Mouse (Mus musculus): Measurements from ENCODE around the gene Gm49384. TPM values are rescaled to one million over a fixed set of nuclear protein-coding genes. Genes with fewer than 3 reads are reported as not detected.
A peak's percentile ranks its signal among the peaks of the same experiment; 100 is the strongest.

Gene Gm49384
- total RNA-seq, 2 experiments from 2014 or later, result 3.1 to 4.5 TPM

- DNase-seq (ENCODE audit: extremely low spot score in 1 of 2, low spot score in 2 of 2), result no peak
- Histone ChIP-seq H3K27ac (no peak overlapping the region), H3K4me3 (no peak overlapping the region)
- intact Hi-C loops (cut with DNase I), result no loop called here
- TF ChIP-seq CTCF (IDR thresholded peaks at IDR 0.05), result no peak
These were observed 16.7 kb upstream of the Gm49384 start for GRCm38 (mm10) chr12:69220613-69221277.

- no peak for TF ChIP-seq CTCF (IDR thresholded peaks at IDR 0.05)
- no peak for DNase-seq (ENCODE audit: extremely low spot score in 1 of 2, low spot score in 2 of 2)
- no peak overlapping the region for H3K4me3 ChIP-seq
- intact Hi-C loops (cut with DNase I), result no loop called here
- no peak overlapping the region for H3K27ac ChIP-seq
These were observed 12.5 kb upstream of the Gm49384 start for GRCm38 (mm10) chr12:69216587-69216986.

GRCm38 (mm10) chr12:69215000-69215785 lies 11.1 kb upstream of the Gm49384 start:
- intact Hi-C loops (cut with DNase I), result no loop called here
- TF ChIP-seq CTCF (IDR thresholded peaks at IDR 0.05), result no peak
- Histone ChIP-seq H3K4me3 (no peak overlapping the region), H3K27ac (no peak overlapping the region)
- DNase-seq (ENCODE audit: extremely low spot score in 1 of 2, low spot score in 2 of 2), result peak; percentile 28 to 38

- TF ChIP-seq CTCF (IDR thresholded peaks at IDR 0.05), result no peak
- intact Hi-C loops (cut with DNase I), result no loop called here
- DNase-seq (ENCODE audit: extremely low spot score in 1 of 2, low spot score in 2 of 2), result no peak
- H3K4me3 ChIP-seq, result no peak overlapping the region
- no peak overlapping the region for H3K27ac ChIP-seq
These were observed 10.3 kb upstream of the Gm49384 start for GRCm38 (mm10) chr12:69214393-69214792.

- intact Hi-C loops (cut with DNase I), result no loop called here
- no peak for DNase-seq (ENCODE audit: extremely low spot score in 1 of 2, low spot score in 2 of 2)
- no peak; the same call in 1 of the 2 replicates for TF ChIP-seq CTCF (IDR thresholded peaks at IDR 0.05)
- Histone ChIP-seq H3K27ac (no peak overlapping the region), H3K4me3 (no peak overlapping the region)
These were observed 9.2 kb upstream of the Gm49384 start for GRCm38 (mm10) chr12:69213186-69213777.

- H3K4me3 ChIP-seq, result no peak overlapping the region
- TF ChIP-seq CTCF (IDR thresholded peaks at IDR 0.05), result peak; percentile 43
- no peak for DNase-seq (ENCODE audit: extremely low spot score in 1 of 2, low spot score in 2 of 2)
- H3K27ac ChIP-seq, result no peak overlapping the region
- intact Hi-C loops (cut with DNase I), result no loop called here
These were observed 7.0 kb upstream of the Gm49384 start for GRCm38 (mm10) chr12:69211057-69211456.

- Histone ChIP-seq H3K27ac (no peak overlapping the region), H3K4me3 (no peak overlapping the region)
- DNase-seq (ENCODE audit: extremely low spot score in 1 of 2, low spot score in 2 of 2), result no peak
- TF ChIP-seq CTCF (IDR thresholded peaks at IDR 0.05), result no peak
- intact Hi-C loops (cut with DNase I), result no loop called here
These were observed 6.3 kb upstream of the Gm49384 start for GRCm38 (mm10) chr12:69210056-69210979.

- no peak; the same call in 1 of the 2 replicates for TF ChIP-seq CTCF (IDR thresholded peaks at IDR 0.05)
- Histone ChIP-seq H3K4me3 (no peak overlapping the region), H3K27ac (no peak overlapping the region)
- DNase-seq (ENCODE audit: extremely low spot score in 1 of 2, low spot score in 2 of 2), result no peak
- intact Hi-C loops (cut with DNase I), result no loop called here
These were observed 4.5 kb upstream of the Gm49384 start for GRCm38 (mm10) chr12:69208520-69208919.

- intact Hi-C loops (cut with DNase I), result no loop called here
- no peak for TF ChIP-seq CTCF (IDR thresholded peaks at IDR 0.05)
- DNase-seq (ENCODE audit: extremely low spot score in 1 of 2, low spot score in 2 of 2), result no peak
- Histone ChIP-seq H3K27ac (no peak overlapping the region), H3K4me3 (no peak overlapping the region)
These were observed 3.9 kb upstream of the Gm49384 start for GRCm38 (mm10) chr12:69207926-69208325.

GRCm38 (mm10) chr12:69207396-69207795 lies 3.3 kb upstream of the Gm49384 start:
- intact Hi-C loops (cut with DNase I), result no loop called here
- no peak overlapping the region for H3K27ac ChIP-seq
- TF ChIP-seq CTCF (IDR thresholded peaks at IDR 0.05), result no peak
- no peak for DNase-seq (ENCODE audit: extremely low spot score in 1 of 2, low spot score in 2 of 2)
- no peak overlapping the region for H3K4me3 ChIP-seq

GRCm38 (mm10) chr12:69198985-69199384 lies 5.1 kb downstream of the Gm49384 start:
- no peak for TF ChIP-seq CTCF (IDR thresholded peaks at IDR 0.05)
- DNase-seq (ENCODE audit: extremely low spot score in 1 of 2, low spot score in 2 of 2), result no peak
- no peak overlapping the region for H3K27ac ChIP-seq
- intact Hi-C loops (cut with DNase I), result loop anchor here (5.0 kb wide), 1 partner anchor 43 kb away; the partner anchor contains the start of gene Klhdc1
- no peak overlapping the region for H3K4me3 ChIP-seq
